Comparison of ENCODE assay signal across 8 mouse cellular contexts in the genomic region with DNA sequence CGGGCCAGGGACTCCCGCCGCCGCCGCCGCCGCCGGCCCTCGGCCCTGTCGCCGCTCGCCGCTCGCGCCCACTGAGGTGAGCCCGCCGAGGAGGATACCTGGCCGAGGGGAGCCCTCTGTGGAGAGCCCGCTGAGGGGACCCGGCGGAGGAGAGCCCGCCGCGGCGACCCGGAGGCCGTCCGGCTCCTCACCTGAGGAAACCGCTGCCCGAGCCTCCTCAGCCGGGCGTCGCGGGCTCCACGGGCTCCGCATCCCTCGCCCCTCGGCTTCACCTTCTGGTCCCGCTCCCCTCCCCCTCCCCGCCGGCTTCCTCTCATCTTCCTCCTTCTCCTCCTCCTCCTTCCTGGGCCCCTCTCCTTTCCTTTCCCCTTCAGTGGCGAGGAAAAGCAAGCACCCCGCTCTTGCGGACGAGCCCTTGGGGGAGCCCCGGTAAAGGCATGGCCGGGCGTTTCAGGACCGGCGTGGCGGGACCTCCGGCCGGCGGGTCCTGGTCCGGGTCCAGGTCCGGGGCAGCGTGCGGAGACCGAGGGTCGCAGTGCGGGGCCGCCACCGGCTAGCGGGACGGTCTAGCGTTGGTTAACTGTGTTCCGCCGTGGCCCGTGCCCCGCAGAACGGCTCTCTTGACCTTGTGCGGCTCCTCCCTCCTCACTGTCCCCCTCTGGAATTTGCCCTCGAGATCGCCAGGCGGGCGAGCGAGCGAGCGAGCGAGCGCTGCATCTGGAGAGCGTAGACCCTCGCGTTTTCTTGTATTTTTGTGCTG. TPM values are rescaled to one million over a fixed set of nuclear protein-coding genes. Genes with fewer than 3 reads are reported as not detected.
DNase-seq lines count a peak whose midpoint lies in the region; ATAC-seq and TF ChIP-seq lines count a peak whose summit lies in the region.

No protein-coding gene starts in this region.

- peak; percentile 22; the same call in 1 of the 2 replicates for ATAC-seq in liver, embryonic 13.5 days (ENCODE audit: low read depth)

- H3K36me3 ChIP-seq in liver, embryonic 13.5 days: 0 out of 2 replicates have a peak, but pooled peaks cover 4% of the 10 kb centered on the region
- no peaks in the 10 kb centered on the region; the same call in 1 of the 2 replicates for H3K36me3 ChIP-seq in thymus, adult 2 months (ENCODE audit: control insufficient read depth, insufficient read depth, low read length)

- peak overlapping the region; percentile 74 for H3K4me2 ChIP-seq in liver, embryonic 13.5 days

- TF ChIP-seq CTCF in thymus, adult 2 months (IDR thresholded peaks at IDR 0.05; ENCODE audit: borderline replicate concordance, control insufficient read depth, extremely low read depth, insufficient read depth, low read length, poor library complexity): 0 out of 2 replicates have a peak, but pooled peaks have one; percentile 32

- H3K9me3 ChIP-seq in liver, embryonic 13.5 days (replicated peaks): no peaks in the 10 kb centered on the region

- peaks cover 65% of the 10 kb centered on the region for H3K27me3 ChIP-seq in liver, embryonic 13.5 days
- H3K27me3 ChIP-seq in thymus, adult 2 months (ENCODE audit: control insufficient read depth, insufficient read depth, low read length): no peaks in the 10 kb centered on the region

- TF ChIP-seq POLR2A in thymus, adult 2 months (IDR thresholded peaks at IDR 0.05; ENCODE audit: control insufficient read depth, extremely low read depth, insufficient read depth, low read length, poor library complexity): no peak

- H3K27ac ChIP-seq in liver, embryonic 13.5 days: peak overlapping the region; percentile 66
- no peak overlapping the region for H3K27ac ChIP-seq in thymus, adult 2 months (ENCODE audit: control insufficient read depth, insufficient read depth, low read length)

- under 1% methylated on average over 83 of the region's 84 CpGs for WGBS in liver, embryonic 13.5 days (ENCODE audit: insufficient replicate concordance)
- 6% methylated on average over 80 of the region's 84 CpGs for WGBS in thymus, adult 2 months

- no peaks in the 10 kb centered on the region for H3K4me1 ChIP-seq in liver, embryonic 13.5 days (replicated peaks)
- peaks cover 6% of the 10 kb centered on the region for H3K4me1 ChIP-seq in thymus, adult 2 months (replicated peaks; ENCODE audit: control insufficient read depth, insufficient read depth, low read length)

- H3K9ac ChIP-seq in liver, embryonic 13.5 days: peak overlapping the region; percentile 70

- peak overlapping the region; percentile 69 for H3K4me3 ChIP-seq in liver, embryonic 13.5 days (replicated peaks)
- peak overlapping the region; percentile 56 for H3K4me3 ChIP-seq in thymus, adult 2 months (ENCODE audit: control insufficient read depth, insufficient read depth, low read length)

- peak; percentile 27 for DNase-seq in 3T3-L1 (ENCODE audit: low read depth, low spot score)
- peak; percentile 13 for DNase-seq in T-cell, adult 2 months (ENCODE audit: low spot score)
- peak; percentile 84 for DNase-seq in embryo, embryonic 10 days (ENCODE audit: low spot score)
- peak; percentile 22 to 33 for DNase-seq in heart, adult 9 months (ENCODE audit: low spot score in 2 of 2)
- DNase-seq in kidney, adult 9 months: peak; percentile 68
- no peak for DNase-seq in liver, embryonic 13.5 days
- peak; percentile 80 for DNase-seq in neural tube, embryonic 10.5 days (ENCODE audit: extremely low spot score, low spot score)
- DNase-seq in thymus, adult 2 months: peak; percentile 55

RNA-seq across cellular contexts. Expression of gene Lpgat1, which starts 1.1 kb away (rescaled TPM):
- polyA plus RNA-seq in liver, embryonic 13.5 days (2015; fragmentation: Nextera tagmentation; extraction: Ambion mirVana): 8.1 and 8.8 TPM in 2 replicates
- polyA plus RNA-seq in thymus, adult 2 months (2012; rRNA removed): 10.9 and 11.2 TPM in 2 replicates
